Mouse (Mus musculus) midbrain, postnatal 0 days (tissue): ENCODE results near the gene Ext2. TPM values are rescaled to one million over a fixed set of nuclear protein-coding genes. Genes with fewer than 3 reads are reported as not detected.

Experiments used
- ATAC-seq: fragments of 200-750 bp; cut with Nextera tagmentation; 2 replicates; pipeline ENCODE4 v1.8.0; 2017; ENCODE audit warnings: moderate number of reproducible peaks, mild to moderate bottlenecking, moderate TSS enrichment, moderate library complexity; ENCODE audit not compliant: low FRiP score
- DNase-seq: peaks from one replicate; pipeline ENCODE4 v3.0.0-alpha.2; 2015; ENCODE audit warnings: low spot score
- H3K27ac ChIP-seq: fragments of 300-500 bp; sonication (generic); 2 replicates; pipeline ENCODE4 v1.5.1; 2014; ENCODE audit warnings: low read depth, mild to moderate bottlenecking, low read length, mixed read lengths
- H3K27me3 ChIP-seq: fragments of 300-500 bp; sonication (generic); 2 replicates; pipeline ENCODE4 v1.6.1; 2014; ENCODE audit warnings: low read length, control low read depth, mixed read lengths; ENCODE audit not compliant: insufficient read depth
- H3K36me3 ChIP-seq: fragments of 300-500 bp; sonication (generic); 2 replicates; pipeline ENCODE4 v1.6.1; 2014; ENCODE audit warnings: low read length, control low read depth, mixed read lengths; ENCODE audit not compliant: insufficient read depth
- H3K4me1 ChIP-seq: fragments of 300-500 bp; sonication (generic); 2 replicates; pipeline ENCODE4 v1.6.1; 2014; ENCODE audit warnings: mild to moderate bottlenecking, control low read depth, antibody characterized with exemption, low read length, mixed read lengths; ENCODE audit not compliant: insufficient read depth
- H3K4me2 ChIP-seq: fragments of 300-500 bp; sonication (generic); 2 replicates; pipeline ENCODE4 v1.6.1; 2014; ENCODE audit warnings: low read depth, mild to moderate bottlenecking, low read length, mixed read lengths; ENCODE audit not compliant: poor library complexity, severe bottlenecking
- H3K4me3 ChIP-seq: fragments of 300-500 bp; sonication (generic); 2 replicates; pipeline ENCODE4 v1.5.1; 2014; ENCODE audit warnings: low read depth, mild to moderate bottlenecking, low read length, moderate library complexity
- H3K9ac ChIP-seq: fragments of 300-500 bp; sonication (generic); replicated peaks from 2 replicates; pipeline ENCODE4 v1.6.1; 2014; ENCODE audit warnings: mild to moderate bottlenecking, low read length, moderate library complexity, mixed read lengths; ENCODE audit not compliant: poor library complexity, severe bottlenecking
- H3K9me3 ChIP-seq: fragments of 300-500 bp; sonication (generic); 2 replicates; pipeline ENCODE4 v1.6.1; 2016; ENCODE audit warnings: low read length, control low read depth
- CTCF ChIP-seq: IDR thresholded peaks from 2 replicates; pipeline ENCODE4 v1.5.1; 2016; ENCODE audit warnings: antibody characterized with exemption, mild to moderate bottlenecking
- WGBS: fragments of 180-500 bp; shearing (Covaris S2); extraction: QIAGEN DNeasy Blood & Tissue Kit; methylation state at CpG from one replicate; pipeline ENCODE4 v1.1.7; 2014; 5-methylcytosine and 5-hydroxymethylcytosine counted together
- polyA plus RNA-seq: library from polyadenylated mRNA; unstranded; fragments of >200 nt; fragmentation: Nextera tagmentation; extraction: Ambion mirVana; gene quantifications from 2 replicates; pipeline ENCODE4 v1.2.1, GENCODE M21; 2015
- total RNA-seq: library from RNA; depleted of rRNA; stranded (reverse); fragments of >200 nt; gene quantifications from 2 replicates; pipeline ENCODE4 v1.2.3, GENCODE M21; 2014

Gene Ext2
- total and polyA plus RNA-seq, 2 experiments from 2014 or later, result 42.7 to 74.1 TPM

DNA sequence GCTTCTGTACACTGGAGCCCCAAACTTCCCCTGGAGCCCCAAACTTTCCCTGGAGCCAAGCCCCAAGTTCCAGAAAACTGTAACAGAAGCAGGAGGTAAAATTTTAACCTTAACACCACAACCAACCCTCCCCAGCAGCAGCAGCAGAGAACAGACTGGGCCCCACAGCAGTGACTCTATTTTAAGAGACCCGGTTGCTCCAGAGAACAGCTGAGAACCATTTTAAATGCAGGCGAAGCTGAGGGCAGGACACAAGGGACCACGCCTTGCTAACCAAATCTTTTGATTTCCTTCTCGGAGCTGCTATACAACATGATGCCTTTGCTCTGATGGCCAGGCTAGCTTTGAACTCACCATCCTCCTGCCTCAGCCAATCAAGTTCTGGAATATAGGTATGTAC, 51.5 kb downstream of the Ext2 start:
- no peak for TF ChIP-seq CTCF
- H3K36me3 ChIP-seq, result 0 out of 2 replicates have a peak, but pooled peaks cover 3% of the 10 kb centered on the region
- no peak overlapping the region for H3K9ac ChIP-seq
- ATAC-seq (no peak), DNase-seq (no peak)
- H3K27me3 ChIP-seq, result no peaks in the 10 kb centered on the region
- no peak overlapping the region for H3K4me2 ChIP-seq
- 78% methylated on average over 4 of the region's 4 CpGs for WGBS
- no peaks in the 10 kb centered on the region for H3K4me1 ChIP-seq
- no peak overlapping the region for H3K27ac ChIP-seq
- no peaks in the 10 kb centered on the region for H3K9me3 ChIP-seq
- H3K4me3 ChIP-seq, result no peak overlapping the region

- Histone ChIP-seq H3K27ac (no peak overlapping the region), H3K27me3 (no peaks in the 10 kb centered on the region), H3K4me3 (no peak overlapping the region), H3K4me2 (no peak overlapping the region), H3K9me3 (no peaks in the 10 kb centered on the region), H3K9ac (no peak overlapping the region), H3K4me1 (no peaks in the 10 kb centered on the region), H3K36me3 (0 out of 2 replicates have a peak, but pooled peaks cover 3% of the 10 kb centered on the region)
- no peak for TF ChIP-seq CTCF
- DNase-seq (no peak), ATAC-seq (no peak)
- 90% methylated on average over 6 of the region's 6 CpGs for WGBS
Observed at GRCm38 (mm10) chr2:93769875-93770274, 52.5 kb downstream of the Ext2 start.

- Histone ChIP-seq H3K27me3 (no peaks in the 10 kb centered on the region), H3K4me1 (no peaks in the 10 kb centered on the region), H3K9me3 (no peaks in the 10 kb centered on the region), H3K4me2 (no peak overlapping the region), H3K9ac (no peak overlapping the region), H3K36me3 (peaks cover 15% of the 10 kb centered on the region), H3K4me3 (no peak overlapping the region), H3K27ac (no peak overlapping the region)
- 85% methylated on average over 5 of the region's 5 CpGs for WGBS
- no peak for TF ChIP-seq CTCF
- DNase-seq (no peak), ATAC-seq (no peak)
Observed at GRCm38 (mm10) chr2:93765721-93766120, 56.6 kb downstream of the Ext2 start.

- no peak for TF ChIP-seq CTCF
- no peaks in the 10 kb centered on the region for H3K4me1 ChIP-seq
- 88% methylated on average over 3 of the region's 3 CpGs for WGBS
Observed at GRCm38 (mm10) chr2:93764211-93764610, 58.2 kb downstream of the Ext2 start.

DNA sequence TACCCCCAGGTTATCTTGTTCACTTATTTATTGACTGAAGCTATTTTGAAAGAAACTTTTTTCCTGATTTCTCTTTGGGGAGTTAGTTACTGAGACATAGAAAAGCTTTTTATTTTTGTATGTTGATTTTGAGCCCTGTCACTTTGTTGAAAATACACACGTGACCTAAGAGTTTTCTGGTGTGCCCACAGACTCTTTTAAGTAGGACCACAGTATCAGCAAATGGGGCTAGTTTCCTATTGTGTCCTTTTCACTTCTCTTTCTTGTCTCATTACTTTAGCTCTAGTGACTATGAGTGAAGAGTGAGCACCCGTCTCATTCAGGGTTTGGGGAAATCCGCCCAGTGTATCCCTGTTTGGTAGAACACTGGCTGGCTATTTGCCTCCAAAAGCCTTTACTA, 62.0 kb downstream of the Ext2 start:
- ATAC-seq (no peak), DNase-seq (no peak)
- H3K27ac ChIP-seq, result no peak overlapping the region
- H3K36me3 ChIP-seq, result peaks cover 20% of the 10 kb centered on the region
- H3K4me3 ChIP-seq, result no peak overlapping the region
- no peak overlapping the region for H3K9ac ChIP-seq
- no peaks in the 10 kb centered on the region for H3K4me1 ChIP-seq
- TF ChIP-seq CTCF, result no peak
- H3K4me2 ChIP-seq, result no peak overlapping the region
- no peaks in the 10 kb centered on the region for H3K9me3 ChIP-seq
- no peaks in the 10 kb centered on the region for H3K27me3 ChIP-seq
- WGBS, result 88% methylated on average over 3 of the region's 3 CpGs

More at GRCm38 (mm10) chr2:93764211-93764610, 58.2 kb downstream of the Ext2 start:
- ATAC-seq (no peak), DNase-seq (no peak)
- Histone ChIP-seq H3K4me2 (no peak overlapping the region), H3K27me3 (no peaks in the 10 kb centered on the region), H3K9ac (no peak overlapping the region), H3K9me3 (no peaks in the 10 kb centered on the region), H3K36me3 (peaks cover 20% of the 10 kb centered on the region), H3K27ac (no peak overlapping the region), H3K4me3 (no peak overlapping the region)

- no peak overlapping the region for H3K9ac ChIP-seq
- no peak for TF ChIP-seq CTCF
- 67% methylated on average over 7 of the region's 7 CpGs for WGBS
- no peak overlapping the region for H3K4me2 ChIP-seq
- ATAC-seq (no peak), DNase-seq (no peak)
- H3K9me3 ChIP-seq, result no peaks in the 10 kb centered on the region
- H3K27ac ChIP-seq, result no peak overlapping the region
- no peaks in the 10 kb centered on the region for H3K4me1 ChIP-seq
- peaks cover 20% of the 10 kb centered on the region for H3K36me3 ChIP-seq
- H3K27me3 ChIP-seq, result no peaks in the 10 kb centered on the region
- no peak overlapping the region for H3K4me3 ChIP-seq
Observed at GRCm38 (mm10) chr2:93759173-93759572, 63.2 kb downstream of the Ext2 start.
